Comparison of ENCODE assay signal across 15 mouse cellular contexts in the genomic region with DNA sequence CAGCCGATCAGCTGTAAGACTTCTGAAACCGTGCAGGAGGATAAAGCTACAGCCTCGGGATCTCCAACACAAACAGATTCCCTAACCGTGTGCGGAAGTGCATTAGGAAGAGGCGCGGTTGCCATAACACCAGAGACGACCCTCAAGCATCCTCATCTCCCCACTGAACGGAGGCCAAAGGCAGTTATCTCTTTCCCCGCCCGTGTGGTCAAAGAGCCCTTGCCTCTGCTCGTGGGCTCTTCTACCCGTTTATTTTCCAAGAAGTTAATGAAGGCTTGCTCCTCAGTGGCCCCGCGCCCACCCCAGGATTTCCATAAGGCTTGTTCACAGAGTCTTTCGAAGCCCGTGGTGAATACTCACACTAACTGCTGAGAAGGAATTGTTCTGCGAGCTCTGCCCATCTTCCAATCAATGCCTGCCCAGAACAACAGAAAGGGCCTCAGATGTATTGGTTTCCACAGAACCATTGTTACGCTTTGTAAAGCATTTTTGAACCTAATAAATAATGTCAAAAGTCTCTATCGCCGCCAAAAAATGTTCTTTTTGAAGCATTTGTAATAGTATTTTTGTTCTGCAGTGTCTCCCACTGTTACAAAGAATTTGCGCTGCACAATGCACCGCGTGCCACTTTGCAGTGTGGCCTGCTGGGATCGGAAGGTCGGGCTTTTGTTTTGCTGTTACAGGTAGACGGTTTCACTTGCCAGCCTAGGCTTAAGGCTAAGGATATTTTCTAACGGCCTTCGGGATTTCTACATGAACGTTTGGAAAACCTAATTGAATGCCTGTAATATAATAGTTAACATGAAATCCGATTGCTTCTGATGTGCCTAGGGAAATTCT.
DNase-seq lines count a peak whose midpoint lies in the region; ATAC-seq and TF ChIP-seq lines count a peak whose summit lies in the region.
"Had no signal": no experiment of that assay in that cellular context is flagged by ENCODE, and none has a peak within 500 bp of the region (broad histone marks: within the 10 kb centered on the region; RNA-seq: fewer than 3 reads in every experiment).

No protein-coding gene starts in this region.

- peak; percentile 70 for ATAC-seq in forebrain, embryonic 14.5 days
- ATAC-seq in megakaryocyte progenitor cell, adult 5-6 weeks (replicated peaks; ENCODE audit: poor library complexity), result no peak
- ATAC-seq: inflammation-experienced regulatory T-cells, adult 6 months had no signal

- no peaks in the 10 kb centered on the region; the same call in 1 of the 2 replicates for H3K4me1 ChIP-seq in cerebellum, adult 2 months (ENCODE audit: control insufficient read depth, insufficient read depth, low read length)
- peaks cover 12% of the 10 kb centered on the region; the same call in 1 of the 2 replicates for H3K4me1 ChIP-seq in forebrain, embryonic 14.5 days (ENCODE audit: control insufficient read depth, insufficient read depth, low read length)
- H3K4me1 ChIP-seq in midbrain, embryonic 10.5 days, result peaks cover 26% of the 10 kb centered on the region
- H3K4me1 ChIP-seq: limb, embryonic 13.5 days; lung, embryonic 15.5 days had no signal

- 13% methylated on average over 31 of the region's 31 CpGs for WGBS in cerebellum, adult 2 months
- 20% methylated on average over 31 of the region's 31 CpGs for WGBS in forebrain, embryonic 14.5 days
- 34% methylated on average over 31 of the region's 31 CpGs for WGBS in midbrain, embryonic 10.5 days

- H3K36me3 ChIP-seq in forebrain, embryonic 14.5 days (ENCODE audit: control insufficient read depth, insufficient read depth, low read length), result no peaks in the 10 kb centered on the region
- no peaks in the 10 kb centered on the region for H3K36me3 ChIP-seq in midbrain, embryonic 10.5 days
- H3K36me3 ChIP-seq: limb, embryonic 13.5 days; lung, embryonic 15.5 days had no signal

- 0 out of 2 replicates have a peak overlapping the region, but pooled peaks have one; percentile 1 for H3K9ac ChIP-seq in forebrain, embryonic 14.5 days (ENCODE audit: low read length)
- H3K9ac ChIP-seq: limb, embryonic 13.5 days; lung, embryonic 15.5 days had no signal

- peak; percentile 4 to 11 for DNase-seq in cerebellum, postnatal 14 days
- DNase-seq in cerebellum, adult 2 months, result no peak
- DNase-seq in forebrain, embryonic 14.5 days (ENCODE audit: low spot score), result peak; percentile 42
- DNase-seq in midbrain, embryonic 10.5 days (ENCODE audit: low spot score), result peak; percentile 56
- peak; percentile 23 for DNase-seq in retina, embryonic 14.5 days (ENCODE audit: low spot score)
- no peak for DNase-seq in B cell, adult 2 months
- no peak for DNase-seq in adrenal gland, postnatal 4 days (ENCODE audit: low spot score in 2 of 2)
- DNase-seq: adrenal gland, adult 8-10 months; cerebellum, adult 11-12 months; heart, adult 11 months; thymus, postnatal 25 days had no signal

- no peak overlapping the region for H3K27ac ChIP-seq in cerebellum, adult 2 months (ENCODE audit: insufficient read depth, low read length)
- H3K27ac ChIP-seq in forebrain, embryonic 14.5 days (ENCODE audit: low read depth, low read length), result no peak overlapping the region
- peak overlapping the region; percentile 81 for H3K27ac ChIP-seq in midbrain, embryonic 10.5 days (replicated peaks)
- H3K27ac ChIP-seq: limb, embryonic 13.5 days; lung, embryonic 15.5 days had no signal

- H3K27me3 ChIP-seq in cerebellum, adult 2 months (ENCODE audit: control insufficient read depth, insufficient read depth, low read length), result no peaks in the 10 kb centered on the region; the same call in 1 of the 2 replicates
- no peaks in the 10 kb centered on the region for H3K27me3 ChIP-seq in forebrain, embryonic 14.5 days (replicated peaks; ENCODE audit: control insufficient read depth, insufficient read depth, low read length)
- H3K27me3 ChIP-seq in midbrain, embryonic 10.5 days (ENCODE audit: low read depth, poor library complexity, severe bottlenecking), result peaks cover 34% of the 10 kb centered on the region
- H3K27me3 ChIP-seq: limb, embryonic 13.5 days; lung, embryonic 15.5 days had no signal

- no peak for TF ChIP-seq CTCF in cerebellum, adult 2 months (IDR thresholded peaks at IDR 0.05; ENCODE audit: borderline replicate concordance, insufficient read depth, low read depth, low read length)

- H3K4me2 ChIP-seq in forebrain, embryonic 14.5 days (ENCODE audit: low read length), result peak overlapping the region; percentile 35
- H3K4me2 ChIP-seq: limb, embryonic 13.5 days; lung, embryonic 15.5 days had no signal

- no peaks in the 10 kb centered on the region for H3K9me3 ChIP-seq in forebrain, embryonic 14.5 days (replicated peaks; ENCODE audit: control insufficient read depth, low read length)
- no peaks in the 10 kb centered on the region for H3K9me3 ChIP-seq in midbrain, embryonic 10.5 days (replicated peaks)
- H3K9me3 ChIP-seq: limb, embryonic 13.5 days; lung, embryonic 15.5 days had no signal

- TF ChIP-seq POLR2A in cerebellum, adult 2 months (IDR thresholded peaks at IDR 0.05; ENCODE audit: borderline replicate concordance, insufficient read depth, low read length), result no peak

- no peak overlapping the region for H3K4me3 ChIP-seq in cerebellum, adult 2 months (replicated peaks; ENCODE audit: insufficient read depth, low read depth, low read length)
- no peak overlapping the region for H3K4me3 ChIP-seq in forebrain, embryonic 14.5 days (ENCODE audit: low read depth, low read length)
- peak overlapping the region; percentile 33 for H3K4me3 ChIP-seq in midbrain, embryonic 10.5 days
- H3K4me3 ChIP-seq: limb, embryonic 13.5 days; lung, embryonic 15.5 days had no signal

Comparison
In these comparisons a context has a peak if more than half of its experiments do, and no peak if none do; other contexts are left out.
1. DNase-seq: peak in cerebellum, postnatal 14 days (2 of 2), forebrain, embryonic 14.5 days (single experiment), midbrain, embryonic 10.5 days (single experiment) and retina, embryonic 14.5 days (single experiment); none in cerebellum, adult 2 months (0 of 2), B cell, adult 2 months (0 of 2) and adrenal gland, postnatal 4 days (0 of 2).